Mouse (Mus musculus) hindbrain, embryonic 14.5 days (tissue): ENCODE data around the gene Cacul1. TPM values are rescaled to one million over a fixed set of nuclear protein-coding genes. Genes with fewer than 3 reads are reported as not detected.

ENCODE experiments used
- ATAC-seq: fragments of 200-750 bp; cut with Nextera tagmentation; 2 replicates; pipeline ENCODE4 v1.8.0; 2017; ENCODE audit warnings: moderate number of reproducible peaks, mild to moderate bottlenecking, moderate TSS enrichment, moderate library complexity; ENCODE audit not compliant: low FRiP score
- DNase-seq: peaks from one replicate; pipeline ENCODE4 v3.0.0-alpha.2; 2015; ENCODE audit warnings: low spot score
- H3K27ac ChIP-seq: fragments of 300-500 bp; sonication (generic); 2 replicates; pipeline ENCODE4 v1.5.1; 2014; ENCODE audit warnings: mild to moderate bottlenecking, moderate library complexity
- H3K27me3 ChIP-seq: fragments of 300-500 bp; sonication (generic); 2 replicates; pipeline ENCODE4 v1.6.1; 2014; ENCODE audit warnings: mild to moderate bottlenecking, low read length, mixed read lengths; ENCODE audit not compliant: control insufficient read depth, insufficient read depth
- H3K36me3 ChIP-seq: fragments of 300-500 bp; sonication (generic); replicated peaks from 2 replicates; pipeline ENCODE4 v1.6.1; 2014; ENCODE audit not compliant: control insufficient read depth, insufficient read depth
- H3K4me1 ChIP-seq: fragments of 300-500 bp; sonication (generic); replicated peaks from 2 replicates; pipeline ENCODE4 v1.6.1; 2014; ENCODE audit warnings: antibody characterized with exemption, low read length, mixed read lengths; ENCODE audit not compliant: control insufficient read depth, insufficient read depth
- H3K4me2 ChIP-seq: fragments of 300-500 bp; sonication (generic); replicated peaks from 2 replicates; pipeline ENCODE4 v1.6.1; 2014; ENCODE audit warnings: mild to moderate bottlenecking, moderate library complexity
- H3K4me3 ChIP-seq: fragments of 300-500 bp; sonication (generic); replicated peaks from 2 replicates; pipeline ENCODE4 v1.5.1; 2014; ENCODE audit warnings: mild to moderate bottlenecking, low read length
- H3K9ac ChIP-seq: fragments of 300-500 bp; sonication (generic); 2 replicates; pipeline ENCODE4 v1.6.1; 2014
- H3K9me3 ChIP-seq: fragments of 300-500 bp; sonication (generic); 2 replicates; pipeline ENCODE4 v1.6.1; 2016; ENCODE audit warnings: low read length; ENCODE audit not compliant: control insufficient read depth
- WGBS: fragments of 180-500 bp; shearing (Covaris S2); extraction: QIAGEN DNeasy Blood & Tissue Kit; methylation state at CpG from one replicate; pipeline ENCODE4 v1.1.7; 2014; 5-methylcytosine and 5-hydroxymethylcytosine counted together
- polyA plus RNA-seq: library from polyadenylated mRNA; unstranded; fragments of >200 nt; fragmentation: Nextera tagmentation; extraction: Ambion mirVana; gene quantifications from 2 replicates; pipeline ENCODE4 v1.2.1, GENCODE M21; 2014

Cacul1 gene
- polyA plus RNA-seq, 1 experiment from 2014 or later: 27.3 TPM

DNA sequence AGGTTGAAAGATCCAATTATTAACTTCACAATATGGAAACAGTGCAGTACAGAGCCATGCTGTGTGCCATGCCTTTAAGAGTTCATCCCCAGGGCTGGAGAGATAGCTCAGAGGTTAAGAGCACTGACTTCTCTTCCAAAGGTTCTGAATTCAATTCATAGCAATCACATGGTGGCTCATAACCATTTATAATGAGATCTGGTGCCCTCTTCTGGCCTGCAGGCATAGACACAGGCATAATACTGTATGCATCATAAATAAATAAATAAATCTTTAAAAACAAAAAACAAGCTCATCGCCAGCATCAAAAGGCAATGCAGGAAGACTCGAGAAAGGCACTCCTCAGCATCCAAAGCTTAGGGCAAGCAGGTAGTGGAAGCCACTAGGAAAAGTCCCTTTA, 37.5 kb downstream of the Cacul1 start:
- ATAC-seq: no peak
- no peak overlapping the region for H3K4me2 ChIP-seq
- no peak for DNase-seq
- no peak overlapping the region for H3K4me3 ChIP-seq
- H3K36me3 ChIP-seq: peaks cover 30% of the 10 kb centered on the region
- no peaks in the 10 kb centered on the region for H3K4me1 ChIP-seq
- H3K27me3 ChIP-seq: no peaks in the 10 kb centered on the region
- H3K9ac ChIP-seq: no peak overlapping the region
- H3K9me3 ChIP-seq: no peaks in the 10 kb centered on the region
- H3K27ac ChIP-seq: no peak overlapping the region
- WGBS: 93% methylated on average over 2 of the region's 2 CpGs

DNA sequence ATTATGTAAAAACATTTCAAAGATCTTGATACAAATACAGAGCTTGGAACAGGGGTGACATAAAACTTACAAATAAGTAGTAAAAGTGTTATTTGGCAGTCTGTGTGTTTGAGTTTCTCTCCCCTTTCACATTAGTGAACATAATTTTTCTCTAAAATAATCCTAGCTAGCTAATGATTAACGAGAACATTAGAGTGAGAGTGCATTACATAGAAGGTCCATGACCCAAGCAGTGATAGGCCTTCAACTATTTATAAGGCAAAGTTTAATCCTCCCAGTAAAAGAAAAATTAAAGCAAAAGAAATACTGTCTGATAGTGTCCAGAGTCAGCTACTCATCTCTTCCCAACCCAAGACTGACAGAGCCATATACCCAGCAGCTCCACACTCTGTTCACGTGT, 48.9 kb downstream of the Cacul1 start:
- H3K27me3 ChIP-seq: no peaks in the 10 kb centered on the region
- peaks cover 67% of the 10 kb centered on the region for H3K36me3 ChIP-seq
- no peaks in the 10 kb centered on the region for H3K4me1 ChIP-seq
- no peak overlapping the region for H3K4me2 ChIP-seq
- no peak for ATAC-seq
- H3K9ac ChIP-seq: no peak overlapping the region
- H3K27ac ChIP-seq: no peak overlapping the region
- H3K9me3 ChIP-seq: no peaks in the 10 kb centered on the region
- 94% methylated on average over 2 of the region's 2 CpGs for WGBS
- DNase-seq: no peak
- H3K4me3 ChIP-seq: no peak overlapping the region

DNA sequence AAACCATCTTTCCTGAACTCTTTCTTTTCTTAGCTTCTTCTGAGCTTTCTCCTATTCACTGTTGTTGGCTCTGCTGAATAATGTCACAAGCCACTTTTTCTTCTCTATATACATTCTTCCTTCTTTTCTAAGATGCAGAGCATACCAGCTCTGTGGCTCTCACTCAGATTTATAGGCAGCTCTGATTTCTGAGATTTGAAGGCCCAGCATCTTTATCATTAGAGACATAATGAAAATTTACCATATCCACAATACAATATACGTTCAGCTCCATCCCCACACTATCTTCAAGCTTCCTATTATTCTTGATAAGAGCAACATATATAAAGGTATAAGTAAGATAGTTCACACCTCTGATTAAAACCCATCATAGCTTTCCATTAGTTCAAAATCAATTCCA, 50.7 kb downstream of the Cacul1 start:
- ATAC-seq (no peak), DNase-seq (no peak)
- Histone ChIP-seq H3K9ac (no peak overlapping the region), H3K4me3 (no peak overlapping the region), H3K27ac (no peak overlapping the region), H3K4me1 (no peaks in the 10 kb centered on the region), H3K4me2 (no peak overlapping the region), H3K9me3 (no peaks in the 10 kb centered on the region), H3K36me3 (peaks cover 70% of the 10 kb centered on the region), H3K27me3 (no peaks in the 10 kb centered on the region)
- WGBS: 94% methylated on average over 1 of the region's 1 CpGs

DNA sequence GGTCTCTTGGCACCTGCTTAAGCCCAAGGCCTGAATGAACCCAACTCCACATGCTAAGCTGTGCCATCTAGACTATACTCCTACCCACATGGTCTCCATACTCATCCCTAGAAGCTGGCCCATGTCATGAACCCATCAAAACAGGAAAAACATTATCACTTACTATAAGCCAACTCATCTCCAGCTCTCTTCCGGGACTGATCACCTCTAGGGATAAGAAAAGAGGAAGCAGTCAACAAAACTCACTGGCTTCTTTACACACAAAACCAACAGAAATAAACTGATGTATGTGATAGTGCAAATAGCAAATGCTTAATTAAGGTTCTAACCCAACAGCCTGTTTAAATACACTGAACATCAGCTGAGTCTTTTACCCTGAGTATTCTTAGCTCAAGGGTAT, 51.5 kb downstream of the Cacul1 start:
- 100% methylated on average over 1 of the region's 1 CpGs for WGBS
- Histone ChIP-seq H3K4me1 (no peaks in the 10 kb centered on the region), H3K36me3 (peaks cover 65% of the 10 kb centered on the region), H3K27ac (no peak overlapping the region), H3K4me2 (no peak overlapping the region), H3K9me3 (no peaks in the 10 kb centered on the region), H3K27me3 (no peaks in the 10 kb centered on the region), H3K9ac (no peak overlapping the region), H3K4me3 (no peak overlapping the region)
- DNase-seq (no peak), ATAC-seq (no peak)

DNA sequence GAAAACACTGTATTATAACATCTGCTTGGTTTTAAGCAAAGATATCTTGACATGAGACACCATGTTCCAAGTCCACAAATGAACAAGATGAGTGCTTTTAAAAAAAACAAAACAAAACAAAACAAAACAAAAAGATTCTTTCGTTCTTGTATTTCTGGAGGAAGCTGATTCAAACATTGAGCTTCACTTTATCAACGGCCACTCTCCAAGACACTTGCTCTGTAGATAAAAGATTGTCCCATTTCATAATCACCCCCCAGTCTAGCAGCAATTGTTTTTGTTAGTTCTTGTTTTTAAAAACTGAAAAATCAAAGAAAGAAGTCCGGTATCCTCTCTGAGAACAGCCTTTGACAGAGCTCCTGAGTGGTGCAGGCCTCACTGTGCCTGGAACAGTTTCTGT, 52.2 kb downstream of the Cacul1 start:
- ATAC-seq: no peak
- WGBS: 96% methylated on average over 3 of the region's 3 CpGs

DNA sequence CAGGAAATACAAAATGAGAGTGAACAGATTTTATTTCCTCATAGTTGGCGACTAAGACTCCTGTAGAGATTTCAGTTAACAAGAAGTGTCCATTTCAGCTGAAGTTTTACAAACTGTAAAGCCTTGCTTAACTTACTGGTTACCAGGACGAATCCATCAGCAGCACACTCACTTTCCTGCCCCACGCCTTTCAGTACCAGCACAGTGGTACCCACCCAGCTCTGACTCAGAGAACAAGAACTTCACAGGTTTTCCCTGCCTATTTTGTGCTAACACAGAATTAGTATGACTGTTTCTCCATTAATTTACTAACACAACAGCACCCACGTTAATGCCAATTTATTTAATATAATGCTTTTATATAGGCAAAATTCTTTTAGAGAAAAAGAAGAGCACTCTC, 53.9 kb downstream of the Cacul1 start:
- DNase-seq (no peak), ATAC-seq (no peak)
- Histone ChIP-seq H3K9me3 (no peaks in the 10 kb centered on the region), H3K4me2 (no peak overlapping the region), H3K4me3 (no peak overlapping the region), H3K4me1 (no peaks in the 10 kb centered on the region), H3K27me3 (no peaks in the 10 kb centered on the region), H3K36me3 (peaks cover 49% of the 10 kb centered on the region), H3K9ac (no peak overlapping the region), H3K27ac (no peak overlapping the region)
- 94% methylated on average over 4 of the region's 4 CpGs for WGBS

More for the DNA sequence above, 52.2 kb downstream of the Cacul1 start:
- Histone ChIP-seq H3K4me1 (no peaks in the 10 kb centered on the region), H3K9me3 (no peaks in the 10 kb centered on the region), H3K27ac (no peak overlapping the region), H3K4me3 (no peak overlapping the region), H3K9ac (no peak overlapping the region), H3K36me3 (peaks cover 61% of the 10 kb centered on the region), H3K27me3 (no peaks in the 10 kb centered on the region), H3K4me2 (no peak overlapping the region)
- DNase-seq: no peak

DNA sequence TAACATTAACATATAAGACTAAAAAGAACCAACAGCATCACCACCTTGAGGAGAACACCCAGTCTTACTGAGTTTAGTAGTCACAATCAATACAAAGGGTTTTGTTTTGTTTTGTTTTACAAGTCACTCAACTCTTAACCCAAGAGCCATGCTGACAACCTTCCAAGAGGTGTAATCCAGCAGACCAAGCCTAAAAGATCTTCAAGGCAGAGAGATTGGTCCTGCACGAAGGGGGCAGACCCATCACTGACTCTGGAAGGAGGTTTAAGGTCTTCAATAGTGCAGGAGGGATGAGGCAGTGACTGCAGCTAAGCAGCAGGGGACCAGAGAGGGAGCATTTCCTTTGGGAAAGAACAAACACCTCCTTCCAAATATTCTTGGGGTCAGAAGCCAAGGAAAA, 55.7 kb downstream of the Cacul1 start:
- DNase-seq (no peak), ATAC-seq (no peak)
- Histone ChIP-seq H3K4me1 (no peaks in the 10 kb centered on the region), H3K9me3 (no peaks in the 10 kb centered on the region), H3K9ac (no peak overlapping the region), H3K27ac (no peak overlapping the region), H3K4me3 (no peak overlapping the region), H3K36me3 (peaks cover 36% of the 10 kb centered on the region), H3K27me3 (no peaks in the 10 kb centered on the region), H3K4me2 (no peak overlapping the region)
- 94% methylated on average over 1 of the region's 1 CpGs for WGBS

DNA sequence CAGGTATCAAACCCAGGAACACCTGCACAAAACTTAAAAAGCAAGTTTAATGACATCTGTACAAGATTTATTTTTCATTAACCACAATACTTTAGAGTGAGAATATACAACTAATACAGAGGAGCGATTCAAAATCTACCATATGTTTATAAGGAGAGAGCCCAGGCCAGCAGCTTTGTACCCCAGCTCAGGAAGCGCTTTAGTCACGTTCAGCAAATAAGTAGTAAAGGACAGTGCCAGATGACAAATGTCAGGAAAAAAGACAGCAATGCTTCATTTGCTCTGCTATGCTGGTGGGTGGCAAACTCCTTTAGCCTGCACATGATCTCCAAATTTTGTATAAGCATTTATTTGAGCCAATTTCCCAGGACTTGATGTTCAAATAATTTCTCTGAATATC, 56.1 kb downstream of the Cacul1 start:
- Histone ChIP-seq H3K27me3 (no peaks in the 10 kb centered on the region), H3K36me3 (peaks cover 32% of the 10 kb centered on the region), H3K9me3 (no peaks in the 10 kb centered on the region), H3K27ac (no peak overlapping the region), H3K9ac (no peak overlapping the region), H3K4me2 (no peak overlapping the region), H3K4me3 (no peak overlapping the region), H3K4me1 (no peaks in the 10 kb centered on the region)
- ATAC-seq (no peak), DNase-seq (no peak)
- 91% methylated on average over 3 of the region's 3 CpGs for WGBS

DNA sequence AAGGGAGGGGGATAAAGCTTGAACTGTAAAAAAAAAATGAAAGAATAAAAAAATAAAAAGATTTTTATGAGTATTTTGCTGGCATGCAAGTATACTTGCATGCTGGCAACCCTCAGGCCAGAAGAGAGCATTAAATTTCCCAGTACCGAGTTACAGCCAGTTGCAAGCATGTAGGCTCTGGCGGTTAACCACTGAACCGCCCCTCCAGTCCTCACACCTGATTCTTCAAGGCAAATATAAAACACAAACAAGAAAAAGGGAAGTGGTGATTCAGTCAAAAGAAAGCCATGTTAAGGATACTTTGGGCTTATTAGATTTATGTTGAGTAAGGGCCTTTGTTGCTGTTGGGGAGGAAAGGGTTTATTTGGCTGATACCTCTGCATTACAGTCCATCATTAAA, 60.7 kb downstream of the Cacul1 start:
- H3K4me2 ChIP-seq: no peak overlapping the region
- H3K9ac ChIP-seq: no peak overlapping the region
- no peak overlapping the region for H3K4me3 ChIP-seq
- H3K4me1 ChIP-seq: no peaks in the 10 kb centered on the region
- no peaks in the 10 kb centered on the region for H3K27me3 ChIP-seq
- no peak for ATAC-seq
- WGBS: 88% methylated on average over 3 of the region's 3 CpGs
- no peak for DNase-seq
- H3K36me3 ChIP-seq: no peaks in the 10 kb centered on the region
- H3K27ac ChIP-seq: no peak overlapping the region
- no peaks in the 10 kb centered on the region for H3K9me3 ChIP-seq

DNA sequence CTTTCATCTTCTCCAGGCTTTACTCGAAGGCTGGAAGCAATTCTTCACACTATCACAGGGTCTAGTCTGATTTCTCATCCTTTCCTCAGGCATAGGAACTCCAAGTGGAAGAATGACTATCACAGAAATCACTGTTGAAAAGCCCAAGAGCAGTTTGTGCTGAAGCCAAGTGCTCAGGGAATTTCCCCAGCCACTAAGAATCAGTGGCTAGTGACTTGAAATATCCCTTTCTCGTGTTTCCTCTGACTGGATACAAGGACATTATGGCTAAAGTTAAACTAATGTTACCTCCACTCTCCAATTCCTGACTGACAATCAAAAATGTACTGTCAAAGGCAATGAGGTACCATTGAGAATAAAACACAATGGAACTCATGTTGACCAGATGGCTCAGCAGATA, 65.8 kb downstream of the Cacul1 start:
- Histone ChIP-seq H3K36me3 (no peaks in the 10 kb centered on the region), H3K27me3 (no peaks in the 10 kb centered on the region), H3K9me3 (no peaks in the 10 kb centered on the region), H3K4me1 (no peaks in the 10 kb centered on the region), H3K9ac (no peak overlapping the region), H3K4me3 (no peak overlapping the region), H3K27ac (no peak overlapping the region), H3K4me2 (no peak overlapping the region)
- ATAC-seq (no peak), DNase-seq (no peak)
- WGBS: 79% methylated on average over 2 of the region's 2 CpGs
